Mouse (Mus musculus) frontal cortex, adult (tissue): Measurements from ENCODE around the gene Gm6121.
"Not testable (repeated sequence)": the region's sequence is repeated elsewhere in the genome, so short reads cannot be mapped to it uniquely, and the experiment has no call there.

Experiments used
- ATAC-seq: cut with Nextera tagmentation; 2 replicates; pipeline ENCODE4 v1.9.2; 2017; ENCODE audit warnings: mild to moderate bottlenecking, moderate library complexity, mixed read lengths; ENCODE audit not compliant: low TSS enrichment

Gene Gm6121

GRCm38 (mm10) chrX:26935597-26935996 lies at the start of gene Gm6121:
Gene Gm6121, minus strand, starts transcription at chrX:26935697.
- not testable (repeated sequence) for ATAC-seq
